Mouse (Mus musculus) right cerebral cortex, postnatal 36 days (tissue): ENCODE results near the gene Dhrs4.
A peak's percentile ranks its signal among the peaks of the same experiment; 100 is the strongest.

Experiments
- DNase-seq, 2 experiments: peaks; one replicate each; pipeline ENCODE4 v3.0.0; 2022; ENCODE audit warnings: low spot score in 2 of 2, mixed read lengths in 1 of 2

Gene Dhrs4

DNA sequence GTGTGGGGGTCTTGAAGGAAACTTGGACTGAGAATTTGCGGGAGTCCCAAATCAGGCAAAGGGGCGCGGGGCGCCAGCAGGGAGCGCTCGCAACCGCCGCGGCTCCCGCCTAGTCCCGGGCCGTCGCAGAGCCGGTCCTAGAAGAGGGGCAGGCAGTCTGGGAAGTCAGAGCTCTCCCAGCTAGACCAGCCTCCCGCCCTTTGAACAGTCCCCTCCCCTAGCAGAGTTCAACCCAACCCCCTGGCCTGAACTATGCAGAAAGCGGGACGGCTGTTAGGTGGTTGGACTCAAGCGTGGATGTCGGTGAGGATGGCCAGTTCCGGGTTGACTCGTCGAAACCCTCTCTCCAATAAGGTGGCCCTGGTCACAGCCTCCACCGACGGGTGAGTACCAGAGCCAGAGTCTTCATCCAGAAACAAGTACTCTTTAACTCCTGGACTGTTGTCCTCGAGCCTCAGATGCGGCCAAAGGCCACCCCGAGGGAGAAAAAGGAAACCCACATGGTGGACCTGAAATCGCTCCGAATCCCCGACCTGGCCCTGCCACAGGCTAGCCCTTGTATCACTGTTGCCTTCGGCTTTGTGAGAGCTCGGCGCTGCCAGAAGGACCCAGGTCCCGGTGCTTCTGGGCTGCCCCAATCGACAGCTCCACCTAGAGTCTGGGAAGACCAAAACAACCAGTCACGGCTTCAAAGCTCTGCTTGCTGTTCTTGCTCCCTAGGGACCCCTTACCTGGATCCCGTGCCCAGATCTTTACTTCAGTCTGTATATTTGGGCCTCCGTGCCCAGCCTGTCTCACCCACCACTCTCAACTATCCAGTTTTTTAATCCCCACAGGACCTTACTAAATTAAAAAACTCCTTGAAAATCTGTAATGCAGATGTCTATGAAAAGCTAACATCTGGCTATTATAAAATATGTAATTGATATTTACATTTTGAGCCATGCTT is at the start of gene Dhrs4:
Gene Dhrs4, plus strand, starts transcription at position 108 of the 949 bp plus-strand sequence.
- peak; percentile 63 to 69 for DNase-seq

DNA sequence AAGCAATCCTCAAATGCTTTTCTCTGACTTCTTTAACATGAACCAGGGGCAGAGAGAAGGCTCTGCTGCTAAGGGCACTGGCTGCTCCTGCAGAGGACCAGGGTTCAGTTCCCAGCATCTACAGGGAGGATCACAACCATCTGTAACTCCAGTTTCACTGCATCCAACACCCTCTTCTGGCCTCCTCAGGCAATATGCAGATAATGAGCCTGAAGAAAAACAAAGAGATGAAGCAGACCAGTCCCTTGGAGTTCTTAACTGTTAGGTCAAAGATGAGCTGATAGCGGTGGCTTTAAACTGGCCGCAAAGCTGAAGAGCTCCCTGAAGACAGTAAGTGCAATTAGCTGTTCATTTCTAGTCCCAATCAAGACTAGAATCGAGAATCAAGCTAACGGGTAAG is 48.3 kb upstream of the Dhrs4 start:
- DNase-seq, result no peak

DNA sequence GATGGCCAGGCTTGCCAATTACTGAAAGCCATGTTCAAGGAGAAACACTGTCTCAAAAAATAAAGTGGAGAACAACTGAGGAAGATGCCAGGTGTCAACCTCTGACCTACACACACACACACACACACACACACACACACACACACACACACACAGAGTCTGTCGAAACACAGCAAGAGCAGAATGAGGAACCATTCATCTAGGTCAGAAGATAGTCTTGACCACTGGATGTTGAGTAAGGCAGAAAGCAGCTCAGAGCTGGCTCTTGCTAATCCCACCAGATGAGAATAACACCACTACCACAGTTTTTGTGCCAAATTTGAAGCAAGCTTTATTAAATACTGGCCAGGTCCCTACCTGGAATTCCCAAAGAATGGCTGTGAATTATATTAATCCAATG is 45.5 kb upstream of the Dhrs4 start:
- DNase-seq, result no peak

DNA sequence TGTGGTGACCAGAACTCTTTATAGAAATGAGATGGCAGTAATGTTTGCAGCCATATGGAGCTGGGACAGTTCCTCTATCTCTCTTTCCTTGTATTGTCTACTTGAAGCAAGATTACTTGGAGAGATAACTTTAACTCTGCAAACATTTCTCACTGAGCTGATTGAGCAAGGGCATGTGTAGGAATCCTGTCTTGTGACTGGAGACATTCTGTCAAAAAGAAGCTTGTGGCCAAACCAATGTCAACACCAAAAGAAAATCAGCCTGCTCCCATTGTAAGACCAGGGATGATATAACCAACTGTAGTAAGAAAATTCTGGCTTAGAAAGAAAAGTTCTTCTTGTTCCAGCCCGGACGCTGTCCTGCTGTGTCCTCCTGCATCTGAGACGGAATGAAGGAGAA is 43.7 kb upstream of the Dhrs4 start:
- no peak for DNase-seq

DNA sequence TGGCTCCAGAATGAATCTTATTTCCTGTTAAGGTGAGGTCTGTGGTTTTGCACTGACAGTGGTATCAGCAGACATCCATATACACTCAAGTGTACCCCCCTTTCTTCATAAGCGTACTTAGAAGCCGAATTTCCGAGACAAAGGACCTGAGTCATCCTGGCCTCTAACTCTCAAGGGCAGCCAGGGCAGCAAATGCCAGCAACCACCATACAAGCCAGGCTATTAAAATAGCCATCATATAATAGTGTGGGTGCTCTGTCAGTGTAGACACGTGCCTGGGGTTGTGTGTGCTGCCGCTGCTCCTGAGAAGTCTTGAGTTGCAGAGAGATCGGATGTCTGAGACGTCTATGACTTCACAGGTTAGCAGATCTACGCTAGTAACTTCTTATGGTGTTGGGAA is 41.4 kb upstream of the Dhrs4 start:
- no peak for DNase-seq

DNA sequence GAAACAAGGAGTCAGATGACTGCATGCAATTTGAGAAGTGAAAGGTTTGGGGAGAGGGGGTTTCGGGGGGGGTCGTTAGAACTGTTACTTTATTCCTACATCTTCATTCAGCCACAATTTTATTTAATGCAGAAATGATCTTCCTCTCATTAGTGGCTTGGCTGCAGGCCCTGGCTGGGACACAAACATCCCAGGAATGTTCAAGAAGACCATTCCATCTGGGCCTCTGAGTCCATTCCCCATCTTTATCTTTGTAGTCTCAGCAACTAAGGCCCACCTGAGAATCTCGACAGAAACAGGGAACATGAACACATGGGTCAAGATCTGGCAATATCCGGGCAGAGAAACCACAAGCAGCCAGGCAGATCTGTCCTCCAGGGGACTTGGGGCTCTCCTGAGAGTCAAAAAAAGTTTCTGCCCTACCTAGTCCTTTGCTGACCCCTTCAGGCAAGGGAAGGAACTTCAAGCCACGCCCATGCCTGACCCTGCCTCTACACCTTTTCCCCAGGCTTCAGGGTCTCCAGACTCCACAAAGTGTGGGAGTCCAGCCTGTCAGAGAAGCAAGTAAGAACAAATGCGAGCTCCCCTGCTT is 40.3 kb upstream of the Dhrs4 start:
- DNase-seq, result peak; percentile 5 to 6

DNA sequence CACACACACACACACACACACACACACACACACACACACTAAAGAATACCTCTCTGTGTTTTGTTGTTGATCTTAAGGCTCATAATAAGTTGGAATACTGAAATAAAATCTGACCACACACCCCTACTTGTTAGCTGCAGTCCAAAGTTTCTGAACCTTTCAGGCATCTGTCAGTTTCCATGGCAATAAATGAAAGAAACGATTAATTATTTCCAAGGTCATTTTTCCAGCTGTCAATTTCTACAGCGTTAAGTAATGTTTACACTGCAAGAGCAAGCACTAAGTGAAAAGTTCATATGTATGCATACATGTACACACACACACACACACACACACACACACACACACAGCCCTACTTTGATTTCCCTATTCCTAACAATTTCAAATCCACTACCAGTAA is 20.9 kb upstream of the Dhrs4 start:
- DNase-seq, result no peak

DNA sequence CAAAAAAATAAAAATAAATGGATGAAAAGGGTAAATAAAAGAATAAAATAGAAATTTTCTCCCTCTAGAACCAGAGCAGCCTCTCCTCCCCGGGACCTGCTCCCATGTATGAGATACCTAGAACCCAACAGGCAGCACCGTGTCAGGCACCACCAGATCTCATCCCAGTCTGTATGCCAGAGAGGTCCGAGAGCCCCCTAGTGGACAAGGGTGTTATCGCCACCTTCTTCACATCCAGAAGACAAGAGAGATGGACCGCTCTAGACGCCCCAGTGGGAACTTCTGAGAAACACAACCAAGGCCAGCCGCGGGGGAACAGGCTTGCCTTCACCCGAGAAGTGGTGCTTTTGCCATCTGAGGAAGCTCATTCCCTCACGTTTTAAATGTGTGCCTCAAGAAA is 20.3 kb upstream of the Dhrs4 start:
- peak; percentile 34 to 42 for DNase-seq

DNA sequence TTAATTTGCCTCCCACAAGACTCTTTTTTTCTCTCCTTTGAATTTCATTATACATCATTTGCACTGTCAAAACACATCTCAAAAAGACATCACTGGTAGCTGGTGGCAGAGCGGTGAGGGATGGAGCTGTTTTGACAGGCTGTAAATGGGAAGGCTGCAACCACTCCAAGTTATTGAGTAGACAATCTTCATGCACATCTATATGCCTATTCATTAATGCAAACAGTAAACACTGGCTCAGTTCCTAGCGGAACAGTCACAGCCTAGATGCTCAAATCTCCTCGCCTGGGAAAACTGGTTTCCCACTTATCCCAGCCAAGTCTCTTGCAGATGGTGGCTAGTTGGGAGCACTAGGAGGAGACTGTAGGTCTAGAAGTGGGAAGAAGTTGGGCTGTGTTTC is 19.8 kb upstream of the Dhrs4 start:
- no peak for DNase-seq

DNA sequence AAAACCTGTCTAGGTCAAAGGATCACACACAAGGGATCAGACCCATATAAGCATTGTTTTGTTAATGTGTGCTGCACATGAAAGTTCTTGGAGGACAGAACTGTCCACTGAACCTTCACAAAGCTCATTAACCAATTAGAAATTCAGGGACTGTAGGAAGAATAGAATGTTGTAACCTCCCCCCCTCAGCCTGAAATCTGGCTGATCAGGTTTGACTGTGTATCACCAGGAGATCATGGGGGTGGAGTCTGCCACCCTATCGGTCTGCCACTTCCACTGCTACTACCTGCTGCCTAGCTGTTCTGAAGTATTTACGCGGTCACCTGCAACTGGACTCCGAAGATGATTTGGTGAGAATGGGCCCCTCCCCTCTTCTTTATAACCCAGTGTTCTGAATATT is 18.8 kb upstream of the Dhrs4 start:
- DNase-seq, result no peak

DNA sequence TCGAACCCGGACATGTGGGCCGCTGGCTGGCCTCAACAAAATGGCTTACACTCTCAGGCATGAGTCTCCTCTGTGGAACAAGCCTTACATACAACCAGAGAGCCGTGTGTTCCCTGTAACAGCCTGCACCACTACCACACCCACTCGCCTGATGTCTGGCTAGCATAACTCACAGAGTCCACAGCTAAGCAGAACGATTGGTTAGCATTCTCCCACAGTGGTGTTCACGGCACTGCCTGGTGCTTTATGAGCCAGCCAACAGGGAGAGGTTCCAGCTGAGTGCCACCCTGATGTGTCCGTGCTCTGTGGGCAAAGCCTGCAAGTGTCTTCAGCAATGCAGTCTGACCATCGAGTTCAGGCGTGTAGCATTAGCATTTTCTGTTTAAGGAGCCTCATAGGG is 18.3 kb upstream of the Dhrs4 start:
- DNase-seq, result peak; percentile 25 to 50

DNA sequence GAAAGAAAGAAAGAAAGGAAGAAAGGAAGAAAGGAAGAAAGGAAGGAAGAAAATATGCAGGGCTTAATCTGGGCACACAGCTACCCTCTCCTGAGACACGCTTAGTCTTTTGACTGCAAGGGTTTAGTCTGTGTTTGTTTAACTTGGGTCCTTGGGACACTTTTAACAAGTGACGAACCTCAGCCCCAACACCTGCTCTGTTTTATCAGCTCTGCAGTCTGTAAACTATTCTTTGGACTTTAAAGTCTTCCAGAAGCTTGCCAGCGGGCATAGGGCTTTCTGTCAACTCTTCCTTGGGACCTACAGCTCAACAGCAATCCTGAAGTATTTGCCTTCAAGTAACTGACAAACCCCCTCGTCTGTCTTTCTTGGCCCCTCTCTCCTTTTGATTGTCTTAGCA is 16.8 kb upstream of the Dhrs4 start:
- DNase-seq, result no peak

DNA sequence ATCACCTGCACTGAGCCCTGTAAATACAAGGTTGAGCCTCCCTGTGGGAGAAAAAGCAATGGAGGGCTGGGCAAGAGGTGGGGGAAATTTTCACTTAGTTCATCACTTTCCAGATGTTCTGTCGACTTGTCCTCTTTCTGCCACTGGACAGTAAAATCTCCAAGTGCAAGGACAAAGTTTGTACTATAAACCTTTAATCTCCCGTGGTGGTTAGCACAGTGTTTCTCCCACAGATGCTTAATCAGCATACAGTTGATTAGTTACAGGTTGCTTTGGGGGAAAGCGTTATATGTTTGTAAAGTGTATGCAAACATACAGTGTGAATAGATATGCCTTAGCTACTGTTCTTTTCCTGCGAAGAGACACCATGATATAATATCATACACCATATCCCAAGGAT is 12.1 kb upstream of the Dhrs4 start:
- DNase-seq, result no peak

DNA sequence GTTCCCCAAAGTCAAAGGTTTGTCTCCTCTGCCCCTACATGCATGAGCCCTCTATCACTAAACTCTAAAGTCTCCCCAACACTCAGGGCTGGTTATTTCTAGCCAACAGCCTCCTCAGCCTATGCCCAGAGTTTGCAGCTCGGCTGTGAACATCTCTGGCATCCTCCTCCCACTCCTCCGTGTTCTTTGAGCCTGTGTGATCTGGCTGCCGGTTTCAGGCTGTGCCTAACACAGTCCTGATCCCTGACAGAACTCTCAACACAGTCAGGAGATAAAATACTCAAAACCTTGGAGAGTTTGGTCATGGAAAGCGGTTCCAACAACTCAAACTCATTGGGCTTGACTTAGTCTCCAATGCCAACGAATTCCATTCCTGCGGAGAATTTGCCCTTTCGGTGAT is 11.4 kb upstream of the Dhrs4 start:
- DNase-seq, result no peak

DNA sequence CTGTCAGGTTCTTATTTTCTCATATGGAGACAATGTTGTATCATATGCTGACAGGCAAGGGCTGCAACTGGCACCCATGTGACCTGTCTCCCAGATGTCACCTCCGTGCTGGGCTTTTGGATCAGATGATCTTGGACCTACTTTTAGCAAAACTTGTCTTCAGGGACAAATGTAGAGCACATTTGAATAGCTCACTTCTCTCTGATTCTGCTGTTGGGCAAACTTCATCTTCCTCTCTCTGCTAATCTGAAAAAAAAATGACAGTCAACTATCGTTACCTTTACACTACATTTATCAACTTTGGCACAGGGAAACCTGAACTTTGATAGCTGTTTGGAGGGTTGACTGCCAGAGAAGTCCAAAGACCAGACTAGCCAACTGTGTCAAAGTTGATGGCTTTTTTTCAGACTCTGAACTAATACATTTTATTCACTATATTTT is 10.2 kb upstream of the Dhrs4 start:
- DNase-seq, result no peak

DNA sequence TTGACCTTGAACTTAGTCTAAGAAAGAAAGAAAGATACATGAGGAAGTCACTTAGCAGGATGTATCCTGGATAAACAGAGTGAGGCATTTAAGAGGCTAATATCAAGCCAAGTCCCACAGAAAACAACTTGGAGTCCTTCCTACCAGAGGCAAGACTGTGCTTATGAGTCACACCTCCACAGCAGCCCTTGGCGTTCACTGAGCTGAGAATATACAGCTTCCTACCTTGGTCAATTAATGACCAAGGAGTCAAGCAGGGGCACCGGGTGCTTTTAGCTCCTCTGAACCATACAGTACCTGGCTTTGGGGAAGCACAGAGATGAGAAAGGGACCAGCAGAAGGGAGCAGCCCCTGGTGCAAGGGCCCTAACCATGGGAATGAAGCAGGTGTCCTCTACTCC is 9.5 kb upstream of the Dhrs4 start:
- no peak for DNase-seq

DNA sequence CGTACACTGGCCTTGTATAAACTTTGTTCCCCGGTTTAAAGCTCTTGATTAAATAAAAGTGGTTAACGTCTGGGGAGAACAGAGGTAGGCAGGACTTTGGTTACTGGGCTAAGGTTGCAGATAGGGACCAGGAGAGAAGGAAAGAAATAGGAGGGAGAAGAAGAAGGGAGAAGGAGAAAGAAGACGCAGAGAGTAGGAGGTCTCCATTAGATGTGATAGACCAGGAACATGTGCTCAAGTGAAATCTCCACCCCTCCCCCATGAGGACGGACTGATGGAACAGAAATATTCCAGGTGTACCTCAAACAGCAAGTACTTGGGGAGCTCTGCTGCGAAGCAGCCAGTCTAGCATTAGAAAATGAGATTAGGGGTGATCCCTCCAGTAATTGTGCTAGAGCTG is 8.7 kb upstream of the Dhrs4 start:
- no peak for DNase-seq

DNA sequence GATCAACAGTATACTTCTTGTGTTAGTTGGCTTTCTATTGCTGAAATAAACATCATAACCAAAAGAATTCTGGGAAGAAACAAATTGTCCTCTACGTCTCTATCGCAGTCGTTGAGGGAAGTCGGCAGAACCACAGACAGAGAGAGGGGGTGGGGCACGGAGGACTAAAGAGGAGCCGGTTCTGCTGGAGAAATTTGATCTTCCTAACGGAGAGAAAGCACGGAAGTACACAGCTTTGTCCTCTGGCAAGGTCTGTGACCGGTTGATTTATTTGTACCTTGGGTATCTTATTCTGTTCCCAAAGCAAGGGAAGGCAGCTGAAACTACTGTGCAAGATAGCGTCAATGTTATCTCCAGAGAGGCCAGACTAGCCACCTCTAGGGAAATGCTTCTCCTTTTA is 7.8 kb upstream of the Dhrs4 start:
- DNase-seq, result no peak

DNA sequence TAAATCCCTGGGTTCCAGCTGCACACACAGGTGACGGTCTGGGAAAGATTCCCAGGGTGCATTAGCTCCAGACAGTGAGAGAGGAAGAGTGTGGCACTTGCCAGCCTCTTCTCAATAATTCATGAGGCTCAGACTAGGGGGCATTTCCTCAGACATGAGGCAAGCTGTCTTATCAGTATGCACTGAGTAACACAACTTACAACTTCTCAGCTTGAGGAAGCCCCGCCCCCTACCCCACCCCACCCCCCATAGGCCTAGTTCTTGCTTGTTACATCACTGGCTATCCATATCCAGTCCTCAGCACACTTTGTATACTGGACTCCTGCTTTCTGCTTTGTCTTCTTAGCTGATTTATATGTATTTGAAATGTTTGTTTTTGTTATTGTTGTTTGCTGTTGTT is 2.9 kb upstream of the Dhrs4 start:
- no peak for DNase-seq

DNA sequence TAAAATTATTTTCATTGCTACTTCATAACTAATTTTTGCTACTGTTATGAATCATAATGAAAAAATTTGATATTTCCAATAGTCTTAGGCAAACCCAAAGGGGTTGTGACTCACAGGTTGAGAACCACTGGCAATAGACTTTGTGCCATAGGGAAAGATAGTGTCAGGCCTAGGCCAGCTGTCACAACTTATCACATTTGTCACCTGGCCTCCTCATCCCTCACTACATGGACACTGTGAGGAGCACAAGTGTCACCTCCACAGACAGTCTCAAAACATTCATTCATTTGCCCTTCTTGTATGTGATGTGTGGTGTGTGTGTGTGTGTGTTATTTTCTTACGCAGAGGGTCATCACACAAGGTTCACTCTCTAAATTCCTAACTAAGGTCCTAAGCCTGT is 1.1 kb upstream of the Dhrs4 start:
- DNase-seq, result no peak

DNA sequence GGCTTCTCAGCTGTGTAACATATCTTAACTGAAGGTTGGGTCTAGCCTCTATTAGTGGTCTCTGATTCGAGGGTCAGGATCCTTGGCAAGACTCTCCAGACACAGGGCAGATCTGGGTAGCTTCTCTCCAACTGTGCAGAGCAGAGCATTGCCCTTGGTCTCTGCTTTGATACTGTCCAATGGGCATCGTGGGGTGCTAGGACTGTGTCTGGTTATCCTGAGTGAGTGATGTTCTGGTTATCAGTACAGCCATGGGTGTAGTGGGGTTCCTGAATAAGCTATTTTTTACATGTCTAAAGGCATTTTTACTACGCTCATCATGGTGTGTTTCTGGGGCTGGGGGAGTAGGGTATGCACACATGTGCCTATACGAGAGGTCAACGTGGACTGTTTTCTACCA is 729 bp upstream of the Dhrs4 start:
- no peak for DNase-seq

DNA sequence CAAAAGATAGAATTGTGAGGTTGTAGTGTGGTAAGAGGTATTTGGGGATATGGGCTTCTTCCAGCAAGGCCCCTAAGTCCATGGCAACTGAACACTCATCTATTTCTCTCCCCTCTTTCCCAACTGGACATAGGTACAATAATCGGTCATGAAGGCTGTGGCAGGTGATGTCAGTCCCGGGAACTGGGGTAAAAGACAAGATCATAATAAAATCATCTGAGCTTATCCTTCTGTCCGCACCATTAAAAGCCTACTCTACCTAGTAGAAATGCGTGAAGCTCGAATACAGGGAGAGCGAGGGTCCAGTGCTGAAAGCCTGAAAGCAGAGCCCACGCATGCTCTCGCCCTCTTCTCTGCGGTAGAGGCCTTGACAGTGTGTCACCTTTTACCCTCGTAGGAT is 1.1 kb downstream of the Dhrs4 start:
- DNase-seq, result no peak

DNA sequence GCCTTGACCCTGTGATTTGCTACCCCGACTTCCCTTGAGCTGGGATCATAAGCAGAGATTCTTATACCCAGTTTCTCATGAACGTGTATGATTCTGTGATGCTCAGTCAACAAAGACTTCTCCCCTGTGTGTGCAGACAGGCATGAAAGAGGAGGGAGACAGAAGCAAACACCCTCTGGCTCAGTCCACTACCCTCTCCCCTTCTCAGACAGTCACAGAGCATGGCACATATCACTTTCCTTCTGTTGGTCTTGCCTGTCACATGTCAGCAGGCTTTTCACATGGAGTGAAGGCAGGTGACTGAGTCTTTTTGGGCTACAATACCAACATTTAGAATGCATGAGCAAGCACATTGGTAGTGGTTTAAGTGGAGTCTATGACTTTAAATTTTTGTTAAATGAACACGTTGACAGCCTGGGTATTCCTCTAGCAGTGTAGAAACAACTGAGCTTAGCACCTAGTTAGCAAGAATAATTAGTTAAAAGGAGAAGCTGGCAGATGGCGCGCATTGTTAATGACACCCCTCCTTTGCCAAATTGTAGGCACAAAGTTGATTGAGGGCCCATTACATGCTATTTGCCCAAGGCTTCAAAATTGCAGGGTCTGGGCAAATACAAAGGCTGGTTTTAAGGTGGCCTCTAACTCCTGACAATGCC is 6.0 kb downstream of the Dhrs4 start:
- no peak for DNase-seq
